Mouse (Mus musculus): ENCODE results near the gene Prdm11.

Gene Prdm11

DNA sequence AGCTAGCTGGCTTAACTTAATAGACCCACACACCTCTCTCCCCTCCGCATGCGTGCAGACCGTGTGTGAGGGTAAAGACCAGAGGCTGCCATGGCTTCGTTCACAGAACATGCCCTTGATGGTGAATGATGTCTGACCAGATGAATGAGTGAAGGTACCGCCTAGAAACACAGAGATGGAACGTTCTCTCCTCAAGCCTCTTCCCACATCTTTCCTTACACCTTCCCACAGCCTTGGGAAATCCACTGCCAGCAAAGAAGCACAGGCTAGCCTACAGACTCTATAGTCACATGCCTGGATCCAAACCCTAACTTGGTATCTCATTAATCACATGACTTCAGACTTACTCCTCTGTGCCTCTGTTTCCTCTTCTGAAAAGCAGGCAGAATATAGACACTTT, 112.6 kb downstream of the Prdm11 start:
- no peak for DNase-seq (ENCODE audit: low read depth in 2 of 2, low spot score in 2 of 2)

GRCm38 (mm10) chr2:92931061-92931460, 114.9 kb downstream of the Prdm11 start:
- DNase-seq (ENCODE audit: low read depth in 2 of 2, low spot score in 2 of 2) = no peak

- no peak for DNase-seq (ENCODE audit: low read depth in 2 of 2, low spot score in 2 of 2)
These were observed 116.3 kb downstream of the Prdm11 start for GRCm38 (mm10) chr2:92929696-92930095.

GRCm38 (mm10) chr2:92924677-92925259, 121.2 kb downstream of the Prdm11 start:
- DNase-seq (ENCODE audit: low read depth in 2 of 2, low spot score in 2 of 2) = no peak

GRCm38 (mm10) chr2:92920709-92921108, 125.3 kb downstream of the Prdm11 start:
- no peak for DNase-seq (ENCODE audit: low read depth in 2 of 2, low spot score in 2 of 2)

DNA sequence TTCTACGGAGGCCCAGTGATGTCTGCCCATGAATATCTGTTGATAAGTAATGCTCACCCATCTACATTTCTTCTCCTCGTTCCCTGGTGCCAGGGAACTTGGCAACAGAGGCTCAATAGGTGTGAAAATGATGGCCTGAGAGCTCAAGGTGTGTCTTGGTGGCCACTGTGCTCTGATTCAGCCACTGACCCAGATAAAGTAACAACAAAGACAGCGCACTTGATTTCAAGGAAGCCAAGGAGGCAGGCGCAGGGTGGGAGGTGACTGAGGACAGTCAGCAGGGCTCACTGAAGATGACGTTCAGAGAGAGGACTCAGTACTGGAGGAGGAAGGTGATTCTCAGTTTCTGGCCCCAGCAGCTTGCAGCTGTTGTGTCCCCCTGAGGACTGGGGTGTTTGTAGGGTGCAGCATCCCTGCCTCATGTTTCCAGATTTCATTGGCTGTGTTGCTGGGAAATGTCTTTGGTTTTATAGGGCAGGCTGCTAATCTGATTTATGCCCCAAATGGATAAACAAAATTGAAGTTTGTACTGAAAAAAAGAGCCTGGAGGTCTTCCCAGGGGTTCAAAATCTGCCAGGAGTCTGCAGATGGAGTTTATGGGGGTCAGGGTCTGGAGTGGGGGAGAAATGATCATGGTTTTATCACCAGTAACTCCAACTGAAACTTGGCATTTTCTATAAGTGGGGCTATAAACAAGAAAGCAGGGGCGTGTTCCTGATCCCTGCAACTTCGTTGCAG, 128.4 kb downstream of the Prdm11 start:
- no peak for DNase-seq (ENCODE audit: low read depth in 2 of 2, low spot score in 2 of 2)

GRCm38 (mm10) chr2:92915659-92916631, 130.0 kb downstream of the Prdm11 start:
- no peak for DNase-seq (ENCODE audit: low read depth in 2 of 2, low spot score in 2 of 2)
